Mouse (Mus musculus): ENCODE measurements around the gene Stx11. TPM values are rescaled to one million over a fixed set of nuclear protein-coding genes. Genes with fewer than 3 reads are reported as not detected.
A peak's percentile ranks its signal among the peaks of the same experiment; 100 is the strongest.

Gene Stx11
- total and polyA plus RNA-seq, 2 experiments from 2014 or later = 0.91 to 1.3 TPM

GRCm38 (mm10) chr10:12929857-12930174 is 34.3 kb downstream of the Stx11 start:
- Histone ChIP-seq H3K9ac (replicated peaks; ENCODE audit: low read length) (no peak overlapping the region), H3K4me2 (ENCODE audit: low read depth, low read length) (no peak overlapping the region), H3K27ac (no peak overlapping the region), H3K4me1 (ENCODE audit: insufficient read depth, low read length) (no peaks in the 10 kb centered on the region), H3K9me3 (ENCODE audit: low read length) (no peaks in the 10 kb centered on the region), H3K36me3 (ENCODE audit: insufficient read depth, low read length) (no peaks in the 10 kb centered on the region), H3K4me3 (ENCODE audit: low read length) (no peak overlapping the region), H3K27me3 (ENCODE audit: insufficient read depth, low read length) (no peaks in the 10 kb centered on the region)
- no peak for TF ChIP-seq CTCF (IDR thresholded peaks at IDR 0.05; ENCODE audit: low read depth)
- ATAC-seq = no peak
- DNase-seq (ENCODE audit: low spot score) = no peak
- WGBS = 60% methylated on average over 6 of the region's 6 CpGs

- Histone ChIP-seq H3K9ac (replicated peaks; ENCODE audit: low read length) (no peak overlapping the region), H3K4me2 (ENCODE audit: low read depth, low read length) (no peak overlapping the region), H3K27me3 (ENCODE audit: insufficient read depth, low read length) (no peaks in the 10 kb centered on the region), H3K4me1 (ENCODE audit: insufficient read depth, low read length) (no peaks in the 10 kb centered on the region), H3K27ac (no peak overlapping the region), H3K4me3 (ENCODE audit: low read length) (no peak overlapping the region), H3K36me3 (ENCODE audit: insufficient read depth, low read length) (no peaks in the 10 kb centered on the region), H3K9me3 (ENCODE audit: low read length) (no peaks in the 10 kb centered on the region)
- 84% methylated on average over 7 of the region's 7 CpGs for WGBS
- DNase-seq (ENCODE audit: low spot score) = no peak
- TF ChIP-seq CTCF (IDR thresholded peaks at IDR 0.05; ENCODE audit: low read depth) = no peak
- no peak for ATAC-seq
Measured at GRCm38 (mm10) chr10:12929149-12929856, 34.8 kb downstream of the Stx11 start.

GRCm38 (mm10) chr10:12928193-12928592 is 35.9 kb downstream of the Stx11 start:
- H3K9ac ChIP-seq (replicated peaks; ENCODE audit: low read length) = no peak overlapping the region
- no peaks in the 10 kb centered on the region for H3K36me3 ChIP-seq (ENCODE audit: insufficient read depth, low read length)
- no peak overlapping the region for H3K4me3 ChIP-seq (ENCODE audit: low read length)
- DNase-seq (ENCODE audit: low spot score) (no peak), ATAC-seq (no peak)
- H3K4me2 ChIP-seq (ENCODE audit: low read depth, low read length) = no peak overlapping the region
- 82% methylated on average over 6 of the region's 6 CpGs for WGBS
- no peaks in the 10 kb centered on the region for H3K27me3 ChIP-seq (ENCODE audit: insufficient read depth, low read length)
- no peak for TF ChIP-seq CTCF (IDR thresholded peaks at IDR 0.05; ENCODE audit: low read depth)
- H3K9me3 ChIP-seq (ENCODE audit: low read length) = no peaks in the 10 kb centered on the region
- no peaks in the 10 kb centered on the region for H3K4me1 ChIP-seq (ENCODE audit: insufficient read depth, low read length)
- H3K27ac ChIP-seq = no peak overlapping the region

DNA sequence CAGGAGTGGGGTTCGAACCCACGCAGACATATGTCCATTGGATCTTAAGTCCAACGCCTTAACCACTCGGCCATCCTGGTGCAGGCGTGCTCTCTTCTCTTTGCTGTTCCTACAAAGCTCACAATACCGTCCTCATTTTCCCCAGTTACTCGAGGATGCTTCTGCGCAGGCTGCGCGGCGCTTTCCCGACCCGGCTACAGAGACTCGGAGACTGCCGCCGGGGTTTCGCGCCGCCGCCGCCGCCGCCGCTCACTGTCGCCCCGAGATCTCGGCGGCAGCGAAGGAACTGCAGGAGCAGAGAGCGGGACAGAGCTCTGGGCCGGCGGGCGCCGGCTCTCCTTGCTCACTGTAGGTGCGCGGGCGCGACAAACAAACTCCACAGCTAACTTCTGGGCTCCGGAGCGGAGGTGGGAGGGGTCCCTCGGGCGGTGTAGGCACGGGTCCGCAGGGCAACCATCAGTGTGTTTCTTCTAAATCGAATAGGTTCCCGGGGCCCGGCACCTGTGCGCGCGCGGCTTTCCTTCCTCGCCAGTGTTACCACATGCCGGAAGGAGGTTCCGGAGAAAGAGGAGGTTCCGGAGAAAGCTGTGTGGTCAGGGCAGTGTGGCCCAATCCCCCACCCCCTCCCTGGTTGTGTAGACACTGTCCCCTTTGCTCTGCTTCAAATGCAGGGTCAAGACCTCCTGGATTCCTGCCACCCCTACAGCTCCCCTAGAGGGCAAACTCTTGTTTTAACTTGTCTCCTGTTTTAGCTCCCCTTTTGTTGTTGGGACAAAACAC is 41.3 kb downstream of the Stx11 start:
- H3K27ac ChIP-seq = peak overlapping the region; percentile 89
- no peaks in the 10 kb centered on the region for H3K4me1 ChIP-seq (ENCODE audit: insufficient read depth, low read length)
- H3K4me2 ChIP-seq (ENCODE audit: low read depth, low read length) = peak overlapping the region; percentile 71
- no peaks in the 10 kb centered on the region for H3K36me3 ChIP-seq (ENCODE audit: insufficient read depth, low read length)
- ATAC-seq (peak; percentile 96), DNase-seq (ENCODE audit: low spot score) (peak; percentile 96)
- H3K9me3 ChIP-seq (ENCODE audit: low read length) = no peaks in the 10 kb centered on the region
- no peaks in the 10 kb centered on the region for H3K27me3 ChIP-seq (ENCODE audit: insufficient read depth, low read length)
- TF ChIP-seq CTCF (IDR thresholded peaks at IDR 0.05; ENCODE audit: low read depth) = peak; percentile 64
- H3K9ac ChIP-seq (replicated peaks; ENCODE audit: low read length) = peak overlapping the region; percentile 56
- peak overlapping the region; percentile 80 for H3K4me3 ChIP-seq (ENCODE audit: low read length)
- under 1% methylated on average over 54 of the region's 55 CpGs for WGBS

- H3K4me3 ChIP-seq (ENCODE audit: low read length) = peak overlapping the region; percentile 80
- peak overlapping the region; percentile 71 for H3K4me2 ChIP-seq (ENCODE audit: low read depth, low read length)
- H3K36me3 ChIP-seq (ENCODE audit: insufficient read depth, low read length) = no peaks in the 10 kb centered on the region
- H3K9me3 ChIP-seq (ENCODE audit: low read length) = no peaks in the 10 kb centered on the region
- DNase-seq (ENCODE audit: low spot score) = no peak
- H3K27ac ChIP-seq = peak overlapping the region; percentile 89
- peak overlapping the region; percentile 56 for H3K9ac ChIP-seq (replicated peaks; ENCODE audit: low read length)
- WGBS = 1% methylated on average over 13 of the region's 13 CpGs
- TF ChIP-seq CTCF (IDR thresholded peaks at IDR 0.05; ENCODE audit: low read depth) = no peak
- peak; percentile 39 for ATAC-seq
- H3K4me1 ChIP-seq (ENCODE audit: insufficient read depth, low read length) = no peaks in the 10 kb centered on the region
- no peaks in the 10 kb centered on the region for H3K27me3 ChIP-seq (ENCODE audit: insufficient read depth, low read length)
Measured at GRCm38 (mm10) chr10:12922077-12922573, 42.0 kb downstream of the Stx11 start.

DNA sequence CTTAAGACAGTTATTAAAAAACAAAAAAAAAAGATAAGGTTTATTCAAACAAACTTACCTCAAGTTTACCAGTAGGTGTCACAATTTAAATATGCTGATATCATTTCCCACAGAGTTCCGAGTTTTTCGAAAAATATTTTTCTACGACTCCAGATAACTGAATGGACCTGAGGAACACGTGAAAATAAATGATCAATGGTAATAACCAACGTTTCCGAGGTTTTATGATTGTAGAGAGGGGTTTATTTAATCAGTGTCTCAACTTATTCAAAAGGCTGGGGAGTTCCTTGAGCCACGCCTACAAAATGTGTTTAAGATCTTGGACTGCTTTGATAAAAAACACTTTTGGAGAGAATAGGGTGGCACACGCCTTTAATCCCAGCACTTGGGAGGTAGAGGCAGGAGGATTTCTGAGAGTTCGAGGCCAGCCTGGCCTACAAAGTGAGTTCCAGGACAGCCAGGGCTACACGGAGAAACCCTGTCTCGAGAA is 42.5 kb downstream of the Stx11 start:
- Histone ChIP-seq H3K36me3 (ENCODE audit: insufficient read depth, low read length) (no peaks in the 10 kb centered on the region), H3K4me2 (ENCODE audit: low read depth, low read length) (peak overlapping the region; percentile 71), H3K27ac (no peak overlapping the region), H3K9ac (replicated peaks; ENCODE audit: low read length) (no peak overlapping the region), H3K4me3 (ENCODE audit: low read length) (peak overlapping the region; percentile 80), H3K4me1 (ENCODE audit: insufficient read depth, low read length) (no peaks in the 10 kb centered on the region), H3K9me3 (ENCODE audit: low read length) (no peaks in the 10 kb centered on the region), H3K27me3 (ENCODE audit: insufficient read depth, low read length) (no peaks in the 10 kb centered on the region)
- ATAC-seq = no peak
- TF ChIP-seq CTCF (IDR thresholded peaks at IDR 0.05; ENCODE audit: low read depth) = no peak; the same call in 1 of the 2 replicates
- DNase-seq (ENCODE audit: low spot score) = peak; percentile 23
- 44% methylated on average over 11 of the region's 11 CpGs for WGBS

All from hindbrain, postnatal 0 days (tissue).